Mouse (Mus musculus) ES-Bruce4 (cell line): ENCODE data around the gene Mif.

Experiments used
- CTCF ChIP-seq: IDR thresholded peaks from one replicate; pipeline ENCODE4 v1.8.1; 2011; ENCODE audit warnings: low read depth, low read length
- EP300 ChIP-seq: IDR thresholded peaks from 2 replicates; pipeline ENCODE4 v1.6.1; 2011; ENCODE audit warnings: low read depth, low read length; ENCODE audit not compliant: insufficient read depth
- POLR2A ChIP-seq: IDR thresholded peaks from one replicate; pipeline ENCODE4 v1.8.1; 2011; ENCODE audit warnings: low read length; ENCODE audit not compliant: insufficient read depth

- TF ChIP-seq POLR2A, result no peak
- no peak for TF ChIP-seq CTCF
- peak; percentile 55; the same call in 1 of the 2 replicates for TF ChIP-seq EP300
These were observed 8.4 kb downstream of the Mif start for GRCm38 (mm10) chr10:75851681-75852080.
